Mouse (Mus musculus): ENCODE data around the gene Sh3pxd2b. TPM values are rescaled to one million over a fixed set of nuclear protein-coding genes. Genes with fewer than 3 reads are reported as not detected.

Sh3pxd2b gene
- polyA plus RNA-seq, 1 experiment, result 0.37 TPM

DNA sequence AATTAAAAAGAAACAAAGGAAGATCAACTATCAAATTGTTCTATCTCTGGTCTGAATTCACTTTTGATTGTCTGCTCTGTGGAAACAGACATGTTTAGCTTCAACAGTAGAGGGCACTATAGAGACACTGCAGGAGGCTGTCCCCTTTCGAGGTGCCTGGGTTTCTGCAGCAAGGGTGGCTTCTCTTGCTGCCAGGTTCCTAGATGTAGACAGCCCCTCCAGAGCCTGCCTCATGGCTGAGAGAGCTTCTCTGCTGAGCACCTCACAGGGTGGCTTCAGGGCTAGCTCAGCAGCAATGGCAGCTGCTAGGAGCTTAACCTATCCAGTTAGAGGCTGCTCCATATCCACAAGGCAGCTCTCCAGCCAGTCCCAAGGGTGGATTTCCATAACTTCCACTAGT, 102.6 kb downstream of the Sh3pxd2b start:
- H3K27ac ChIP-seq (ENCODE audit: control insufficient read depth, insufficient read depth, low read depth, low read length), result no peak overlapping the region
- TF ChIP-seq POLR2A (IDR thresholded peaks at IDR 0.05; ENCODE audit: control insufficient read depth, low read depth, low read length) (no peak), CTCF (IDR thresholded peaks at IDR 0.05; ENCODE audit: control insufficient read depth, insufficient read depth, insufficient replicate concordance, low read depth, low read length) (peak; percentile 39; the same call in 1 of the 2 replicates)
- no peak overlapping the region for H3K4me3 ChIP-seq (ENCODE audit: control insufficient read depth, low read depth, low read length)
- H3K4me1 ChIP-seq (ENCODE audit: control insufficient read depth, insufficient read depth, low read length), result no peaks in the 10 kb centered on the region
- H3K36me3 ChIP-seq (ENCODE audit: control insufficient read depth, insufficient read depth, low read length), result no peaks in the 10 kb centered on the region
- no peaks in the 10 kb centered on the region for H3K27me3 ChIP-seq (ENCODE audit: control insufficient read depth, insufficient read depth, low read length)

DNA sequence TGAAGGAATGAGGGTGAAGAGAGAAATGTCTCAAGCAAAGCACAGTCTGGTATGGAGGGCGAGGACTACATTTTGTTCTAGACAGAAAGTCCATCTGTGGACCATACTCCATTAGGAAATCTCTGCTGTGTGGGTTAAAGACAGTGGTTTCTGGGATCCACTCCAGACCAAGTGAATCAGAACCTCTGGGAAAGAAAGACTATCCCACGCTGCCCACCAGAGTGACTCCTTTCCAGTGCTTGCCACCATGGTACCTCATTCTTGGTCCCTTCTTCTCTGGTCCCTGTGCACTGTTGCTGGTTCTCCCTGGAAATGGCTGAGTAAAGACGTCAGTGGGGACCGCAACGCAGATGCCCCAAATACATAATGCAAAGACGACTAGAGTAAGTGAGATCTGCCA, 103.7 kb downstream of the Sh3pxd2b start:
- H3K36me3 ChIP-seq (ENCODE audit: control insufficient read depth, insufficient read depth, low read length), result no peaks in the 10 kb centered on the region
- TF ChIP-seq CTCF (IDR thresholded peaks at IDR 0.05; ENCODE audit: control insufficient read depth, insufficient read depth, insufficient replicate concordance, low read depth, low read length) (no peak), POLR2A (IDR thresholded peaks at IDR 0.05; ENCODE audit: control insufficient read depth, low read depth, low read length) (no peak)
- no peak overlapping the region for H3K4me3 ChIP-seq (ENCODE audit: control insufficient read depth, low read depth, low read length)
- no peak overlapping the region for H3K27ac ChIP-seq (ENCODE audit: control insufficient read depth, insufficient read depth, low read depth, low read length)
- no peaks in the 10 kb centered on the region for H3K27me3 ChIP-seq (ENCODE audit: control insufficient read depth, insufficient read depth, low read length)
- no peaks in the 10 kb centered on the region for H3K4me1 ChIP-seq (ENCODE audit: control insufficient read depth, insufficient read depth, low read length)

DNA sequence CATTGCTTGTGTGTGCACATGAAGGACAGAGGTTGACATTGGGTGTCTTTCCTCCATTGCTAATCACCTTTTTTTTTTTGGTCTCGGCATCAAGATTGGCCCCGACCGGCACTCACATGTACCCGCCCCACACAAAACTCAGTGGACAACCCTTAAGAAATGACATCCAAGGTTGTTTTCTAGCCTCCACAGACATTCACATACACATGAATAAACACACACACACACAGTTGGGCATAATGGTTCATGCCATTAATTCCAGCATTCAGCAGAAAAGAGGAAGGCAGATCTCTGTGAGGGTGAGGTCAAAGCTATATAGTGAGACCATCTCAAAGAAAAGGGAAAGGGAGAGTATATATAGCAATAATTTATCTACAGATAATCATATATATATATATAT, 105.1 kb downstream of the Sh3pxd2b start:
- Histone ChIP-seq H3K4me1 (ENCODE audit: control insufficient read depth, insufficient read depth, low read length) (no peaks in the 10 kb centered on the region; the same call in 1 of the 2 replicates), H3K27ac (ENCODE audit: control insufficient read depth, insufficient read depth, low read depth, low read length) (no peak overlapping the region), H3K4me3 (ENCODE audit: control insufficient read depth, low read depth, low read length) (no peak overlapping the region), H3K27me3 (ENCODE audit: control insufficient read depth, insufficient read depth, low read length) (no peaks in the 10 kb centered on the region), H3K36me3 (ENCODE audit: control insufficient read depth, insufficient read depth, low read length) (no peaks in the 10 kb centered on the region)
- TF ChIP-seq POLR2A (IDR thresholded peaks at IDR 0.05; ENCODE audit: control insufficient read depth, low read depth, low read length) (no peak), CTCF (IDR thresholded peaks at IDR 0.05; ENCODE audit: control insufficient read depth, insufficient read depth, insufficient replicate concordance, low read depth, low read length) (no peak)

DNA sequence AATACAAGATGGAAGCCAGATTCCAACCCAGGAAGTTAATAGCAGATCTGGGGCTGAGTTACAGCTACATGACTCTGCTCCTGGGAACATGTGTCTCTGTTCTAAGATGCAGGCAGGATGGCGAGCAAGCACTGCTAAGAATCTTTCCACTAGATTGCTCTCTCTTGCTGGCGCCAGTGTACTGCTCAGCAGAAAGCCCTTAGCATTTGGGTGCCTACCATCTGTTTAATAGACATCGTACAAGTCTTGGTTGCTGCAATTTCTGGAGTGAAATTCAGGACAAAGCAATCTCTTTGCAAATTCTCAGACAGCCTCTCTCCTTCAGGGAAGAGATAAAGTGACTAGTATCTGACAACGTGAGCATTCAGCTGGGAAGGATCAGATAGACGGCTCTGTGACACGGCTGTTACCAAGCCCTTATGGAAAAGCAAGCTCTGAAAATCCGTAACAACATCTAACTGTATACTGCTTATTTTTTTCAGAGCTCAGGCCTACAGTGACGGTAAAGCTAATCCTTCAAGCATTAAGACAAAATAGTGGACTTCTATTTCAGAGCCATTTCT, 105.8 kb downstream of the Sh3pxd2b start:
- TF ChIP-seq CTCF (IDR thresholded peaks at IDR 0.05; ENCODE audit: control insufficient read depth, insufficient read depth, insufficient replicate concordance, low read depth, low read length) (no peak), POLR2A (IDR thresholded peaks at IDR 0.05; ENCODE audit: control insufficient read depth, low read depth, low read length) (no peak)

GRCm38 (mm10) chr11:32454231-32454799, 106.7 kb downstream of the Sh3pxd2b start:
- Histone ChIP-seq H3K27me3 (ENCODE audit: control insufficient read depth, insufficient read depth, low read length) (no peaks in the 10 kb centered on the region), H3K36me3 (ENCODE audit: control insufficient read depth, insufficient read depth, low read length) (no peaks in the 10 kb centered on the region), H3K27ac (ENCODE audit: control insufficient read depth, insufficient read depth, low read depth, low read length) (peak overlapping the region; percentile 86), H3K4me1 (ENCODE audit: control insufficient read depth, insufficient read depth, low read length) (no peaks in the 10 kb centered on the region; the same call in 1 of the 2 replicates), H3K4me3 (ENCODE audit: control insufficient read depth, low read depth, low read length) (peak overlapping the region; percentile 96)
- no peak for TF ChIP-seq CTCF (IDR thresholded peaks at IDR 0.05; ENCODE audit: control insufficient read depth, insufficient read depth, insufficient replicate concordance, low read depth, low read length)
- no peak for TF ChIP-seq POLR2A (IDR thresholded peaks at IDR 0.05; ENCODE audit: control insufficient read depth, low read depth, low read length)

More for the DNA sequence above, 105.8 kb downstream of the Sh3pxd2b start:
- Histone ChIP-seq H3K4me1 (ENCODE audit: control insufficient read depth, insufficient read depth, low read length) (no peaks in the 10 kb centered on the region; the same call in 1 of the 2 replicates), H3K36me3 (ENCODE audit: control insufficient read depth, insufficient read depth, low read length) (no peaks in the 10 kb centered on the region), H3K27me3 (ENCODE audit: control insufficient read depth, insufficient read depth, low read length) (no peaks in the 10 kb centered on the region), H3K27ac (ENCODE audit: control insufficient read depth, insufficient read depth, low read depth, low read length) (no peak overlapping the region), H3K4me3 (ENCODE audit: control insufficient read depth, low read depth, low read length) (no peak overlapping the region)

DNA sequence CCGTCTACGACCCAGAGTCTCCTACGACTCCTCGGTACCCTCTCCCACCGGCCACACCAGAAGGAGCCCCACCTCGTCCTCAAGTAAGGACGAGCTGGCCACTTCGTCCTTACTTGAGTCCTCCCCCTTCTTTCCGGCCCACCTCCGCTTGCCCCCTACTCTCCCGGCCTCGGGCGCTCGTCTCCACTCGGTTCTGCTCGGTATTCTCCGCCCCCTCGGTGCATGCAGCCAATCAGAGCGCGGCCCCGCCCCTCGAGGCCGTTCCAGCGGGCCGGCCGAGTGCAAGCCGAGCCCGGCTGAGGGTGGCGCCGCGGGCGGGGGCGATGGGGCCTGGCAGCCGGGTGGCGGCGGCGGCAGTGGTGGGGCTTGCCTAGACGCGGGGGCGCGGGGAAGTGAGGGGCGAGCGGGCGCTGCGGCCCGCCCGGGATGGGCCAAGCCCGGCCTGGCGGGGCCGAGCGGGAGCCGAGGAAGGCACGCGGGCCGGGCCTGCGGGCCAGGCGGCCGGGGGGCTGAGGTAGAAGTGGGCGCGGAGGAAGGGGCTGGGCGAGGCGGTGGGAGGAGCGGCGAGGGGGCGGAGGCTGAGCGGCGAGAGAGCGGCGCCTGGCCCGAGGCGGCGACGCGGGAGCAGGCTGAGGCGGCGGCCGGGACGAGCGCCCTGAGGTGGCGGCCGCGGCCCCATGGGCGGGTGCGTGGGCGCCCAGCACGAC, 107.3 kb downstream of the Sh3pxd2b start, which contains the start of gene Ubtd2:
Gene Ubtd2, plus strand, starts transcription at position 571 of the 707 bp plus-strand sequence.
- TF ChIP-seq POLR2A (IDR thresholded peaks at IDR 0.05; ENCODE audit: control insufficient read depth, low read depth, low read length), result peak; percentile 58
- no peak for TF ChIP-seq CTCF (IDR thresholded peaks at IDR 0.05; ENCODE audit: control insufficient read depth, insufficient read depth, insufficient replicate concordance, low read depth, low read length)
- Histone ChIP-seq H3K4me3 (ENCODE audit: control insufficient read depth, low read depth, low read length) (peak within 1 kb of the TSS; percentile 96), H3K36me3 (ENCODE audit: control insufficient read depth, insufficient read depth, low read length) (no peaks in the 10 kb centered on the region), H3K4me1 (ENCODE audit: control insufficient read depth, insufficient read depth, low read length) (no peaks in the 10 kb centered on the region; the same call in 1 of the 2 replicates), H3K27me3 (ENCODE audit: control insufficient read depth, insufficient read depth, low read length) (no peaks in the 10 kb centered on the region), H3K27ac (ENCODE audit: control insufficient read depth, insufficient read depth, low read depth, low read length) (peak within 1 kb of the TSS; percentile 94)

GRCm38 (mm10) chr11:32455507-32456141, 108.0 kb downstream of the Sh3pxd2b start:
- no peaks in the 10 kb centered on the region for H3K36me3 ChIP-seq (ENCODE audit: control insufficient read depth, insufficient read depth, low read length)
- 0 out of 2 replicates have a peak, but pooled peaks have one; percentile 3 for TF ChIP-seq CTCF (IDR thresholded peaks at IDR 0.05; ENCODE audit: control insufficient read depth, insufficient read depth, insufficient replicate concordance, low read depth, low read length)
- TF ChIP-seq POLR2A (IDR thresholded peaks at IDR 0.05; ENCODE audit: control insufficient read depth, low read depth, low read length), result peak; percentile 17; the same call in 1 of the 2 replicates
- H3K4me1 ChIP-seq (ENCODE audit: control insufficient read depth, insufficient read depth, low read length), result no peaks in the 10 kb centered on the region; the same call in 1 of the 2 replicates
- H3K27ac ChIP-seq (ENCODE audit: control insufficient read depth, insufficient read depth, low read depth, low read length), result peak overlapping the region; percentile 94
- peak overlapping the region; percentile 96 for H3K4me3 ChIP-seq (ENCODE audit: control insufficient read depth, low read depth, low read length)
- no peaks in the 10 kb centered on the region for H3K27me3 ChIP-seq (ENCODE audit: control insufficient read depth, insufficient read depth, low read length)
